Mouse (Mus musculus): ENCODE measurements around the gene Slc35f1. TPM values are rescaled to one million over a fixed set of nuclear protein-coding genes. Genes with fewer than 3 reads are reported as not detected.

Slc35f1 gene
- total and polyA plus RNA-seq, 2 experiments: not detected

DNA sequence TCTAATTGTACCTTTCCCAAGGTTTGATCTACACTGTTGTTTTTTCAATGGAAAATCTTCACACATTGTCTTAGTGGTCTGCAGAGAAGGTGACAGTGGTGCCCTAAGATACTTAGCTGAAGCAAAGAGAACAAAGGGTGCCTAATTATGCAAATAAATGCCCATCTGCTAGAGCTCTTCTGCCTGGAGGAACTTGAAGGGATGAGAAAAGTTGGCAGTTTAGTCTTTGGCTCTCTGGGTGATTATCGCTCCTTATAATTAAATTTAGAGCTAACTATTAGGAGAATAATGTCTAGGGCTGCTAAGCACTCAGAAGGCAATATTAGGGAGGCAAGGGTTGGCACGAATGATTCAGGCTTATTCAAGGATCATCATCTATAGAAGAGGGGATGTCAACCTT is 306.6 kb downstream of the Slc35f1 start:
- no peaks in the 10 kb centered on the region for H3K79me2 ChIP-seq (ENCODE audit: control insufficient read depth, insufficient read depth, low read length)
- no peaks in the 10 kb centered on the region for H3K4me1 ChIP-seq (ENCODE audit: control insufficient read depth, insufficient read depth, low read length)
- H3K27me3 ChIP-seq (ENCODE audit: control insufficient read depth, insufficient read depth, low read length): no peaks in the 10 kb centered on the region
- no peak overlapping the region for H3K27ac ChIP-seq (replicated peaks; ENCODE audit: insufficient read depth, low read depth, low read length)
- TF ChIP-seq CTCF (IDR thresholded peaks at IDR 0.05; ENCODE audit: low read depth, low read length) (no peak), POLR2A (IDR thresholded peaks at IDR 0.05; ENCODE audit: extremely low read depth, insufficient read depth, low read length) (no peak)
- H3K9ac ChIP-seq (ENCODE audit: low read depth, low read length): no peak overlapping the region
- no peak for DNase-seq (ENCODE audit: extremely low read depth, low read depth, low spot score)
- H3K4me3 ChIP-seq (ENCODE audit: insufficient read depth, low read depth, low read length): no peak overlapping the region
- no peaks in the 10 kb centered on the region for H3K36me3 ChIP-seq (ENCODE audit: control insufficient read depth, insufficient read depth, low read length)
- 68% methylated on average over 2 of the region's 2 CpGs for WGBS

DNA sequence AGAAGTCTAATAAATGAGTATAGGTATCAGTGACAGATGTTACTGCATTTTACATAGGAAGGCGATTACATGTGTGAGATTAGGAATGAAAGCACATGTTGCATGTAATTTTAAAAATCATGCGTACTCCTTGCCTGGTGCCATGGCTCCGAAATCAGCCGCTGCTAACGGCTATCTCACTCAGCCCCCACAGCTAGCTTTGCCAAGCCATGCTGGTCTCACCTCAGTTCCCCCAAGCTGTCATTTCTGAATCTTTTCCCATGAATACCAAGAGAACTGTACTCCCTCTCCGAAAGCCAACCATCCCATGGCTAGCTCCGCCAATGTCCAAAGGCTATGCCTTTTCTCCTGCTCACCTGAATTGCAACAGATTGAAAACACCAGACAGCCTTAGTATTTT is 310.8 kb downstream of the Slc35f1 start:
- Histone ChIP-seq H3K9ac (ENCODE audit: low read depth, low read length) (no peak overlapping the region), H3K27ac (replicated peaks; ENCODE audit: insufficient read depth, low read depth, low read length) (no peak overlapping the region), H3K4me3 (ENCODE audit: insufficient read depth, low read depth, low read length) (no peak overlapping the region), H3K79me2 (ENCODE audit: control insufficient read depth, insufficient read depth, low read length) (no peaks in the 10 kb centered on the region), H3K4me1 (ENCODE audit: control insufficient read depth, insufficient read depth, low read length) (no peaks in the 10 kb centered on the region), H3K27me3 (ENCODE audit: control insufficient read depth, insufficient read depth, low read length) (no peaks in the 10 kb centered on the region), H3K36me3 (ENCODE audit: control insufficient read depth, insufficient read depth, low read length) (no peaks in the 10 kb centered on the region)
- WGBS: 91% methylated on average over 7 of the region's 7 CpGs
- no peak for DNase-seq (ENCODE audit: extremely low read depth, low read depth, low spot score)
- TF ChIP-seq CTCF (IDR thresholded peaks at IDR 0.05; ENCODE audit: low read depth, low read length): no peak
- TF ChIP-seq POLR2A (IDR thresholded peaks at IDR 0.05; ENCODE audit: extremely low read depth, insufficient read depth, low read length): no peak

DNA sequence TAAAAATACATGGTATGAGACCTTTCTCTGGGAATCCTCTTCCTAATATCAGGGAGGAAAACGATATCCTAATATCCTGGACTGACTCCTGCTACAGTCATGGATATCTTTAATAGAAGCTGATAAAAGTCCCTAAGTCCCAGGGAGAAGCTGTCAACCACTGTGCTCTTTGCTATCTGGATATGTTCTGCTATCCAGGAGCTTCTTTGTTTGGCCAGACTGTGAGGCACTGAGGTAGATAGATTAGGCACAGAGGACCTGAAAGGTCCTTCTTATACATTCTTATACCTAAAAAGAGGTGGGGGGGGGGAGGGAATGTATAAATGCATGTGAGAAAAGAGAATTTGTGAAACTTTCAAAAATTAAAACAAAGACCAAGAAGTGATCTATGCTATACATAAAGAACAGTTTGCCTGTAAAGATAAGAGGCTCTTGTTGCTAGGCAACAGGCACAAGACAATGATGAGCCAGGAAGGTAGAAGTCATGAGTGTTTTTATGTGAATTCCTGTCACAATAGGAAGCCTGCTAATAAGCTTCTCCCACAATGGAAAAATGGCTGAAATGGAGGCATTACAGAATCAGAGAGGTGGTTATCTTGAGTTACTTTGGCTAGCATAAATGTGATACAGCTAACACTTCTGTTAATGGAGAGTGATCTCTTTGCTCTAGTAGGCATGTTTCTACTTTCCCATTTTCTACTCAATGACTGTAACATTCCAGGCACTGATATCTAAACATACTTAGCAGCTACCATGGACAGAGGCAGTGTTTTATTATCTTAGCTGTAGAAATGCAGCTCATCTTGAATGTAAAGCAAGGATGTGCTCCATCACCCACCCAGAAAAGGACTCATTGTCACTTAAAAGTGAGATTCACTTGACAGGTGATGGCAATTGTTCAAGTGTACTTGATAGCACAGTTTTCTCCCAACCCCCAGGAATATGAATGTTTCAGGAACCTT is 316.2 kb downstream of the Slc35f1 start:
- TF ChIP-seq CTCF (IDR thresholded peaks at IDR 0.05; ENCODE audit: low read depth, low read length): no peak
- TF ChIP-seq POLR2A (IDR thresholded peaks at IDR 0.05; ENCODE audit: extremely low read depth, insufficient read depth, low read length): no peak
- 70% methylated on average over 1 of the region's 1 CpGs for WGBS
- H3K4me3 ChIP-seq (ENCODE audit: insufficient read depth, low read depth, low read length): no peak overlapping the region

DNA sequence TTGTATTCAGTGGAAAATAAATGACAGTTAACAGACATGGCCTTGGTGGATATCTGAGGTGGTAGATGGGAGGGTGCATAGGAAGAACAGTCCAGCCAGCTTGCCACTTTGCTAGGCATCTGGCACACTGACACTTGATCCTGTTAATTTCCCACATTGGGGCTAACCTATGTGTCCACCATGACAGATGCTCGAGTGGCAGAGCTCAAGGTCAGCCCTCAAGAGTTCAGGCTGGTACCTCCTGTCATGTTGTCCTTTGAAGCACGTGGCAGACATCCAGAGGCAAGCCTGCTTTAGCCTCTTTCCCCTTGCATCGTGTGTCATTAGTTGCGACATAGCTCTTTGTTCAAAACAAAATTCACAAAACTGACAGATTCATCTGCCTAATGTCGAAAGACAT is 323.5 kb downstream of the Slc35f1 start:
- Histone ChIP-seq H3K4me3 (ENCODE audit: insufficient read depth, low read depth, low read length) (no peak overlapping the region), H3K27ac (replicated peaks; ENCODE audit: insufficient read depth, low read depth, low read length) (no peak overlapping the region)
- WGBS: 32% methylated on average over 5 of the region's 5 CpGs

More for the DNA sequence above, 316.2 kb downstream of the Slc35f1 start:
- no peak overlapping the region for H3K9ac ChIP-seq (ENCODE audit: low read depth, low read length)
- H3K4me1 ChIP-seq (ENCODE audit: control insufficient read depth, insufficient read depth, low read length): no peaks in the 10 kb centered on the region
- DNase-seq (ENCODE audit: extremely low read depth, low read depth, low spot score): no peak
- no peaks in the 10 kb centered on the region for H3K27me3 ChIP-seq (ENCODE audit: control insufficient read depth, insufficient read depth, low read length)
- H3K36me3 ChIP-seq (ENCODE audit: control insufficient read depth, insufficient read depth, low read length): no peaks in the 10 kb centered on the region
- no peaks in the 10 kb centered on the region for H3K79me2 ChIP-seq (ENCODE audit: control insufficient read depth, insufficient read depth, low read length)
- H3K27ac ChIP-seq (replicated peaks; ENCODE audit: insufficient read depth, low read depth, low read length): no peak overlapping the region

DNA sequence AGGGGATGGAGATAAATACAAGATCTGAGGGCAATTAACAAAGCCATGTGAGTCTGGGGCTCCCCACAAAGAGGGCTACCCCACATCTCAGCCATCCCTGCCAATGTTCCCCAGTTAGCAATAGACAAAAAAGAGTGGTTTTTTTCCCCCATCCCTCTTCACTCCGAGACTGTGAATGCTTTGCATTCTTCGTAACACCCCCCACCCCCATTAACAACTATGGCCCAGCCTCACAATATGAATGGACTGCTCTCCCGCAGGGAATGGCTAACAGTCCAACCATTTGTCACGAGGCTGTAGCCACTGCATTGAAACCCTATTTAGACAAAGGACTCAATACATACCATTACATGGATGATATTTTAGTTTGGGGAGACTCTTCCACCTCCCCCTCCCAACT is 338.1 kb downstream of the Slc35f1 start:
- TF ChIP-seq CTCF (IDR thresholded peaks at IDR 0.05; ENCODE audit: low read depth, low read length): no peak
- no peak for TF ChIP-seq POLR2A (IDR thresholded peaks at IDR 0.05; ENCODE audit: extremely low read depth, insufficient read depth, low read length)
- 68% methylated on average over 4 of the region's 4 CpGs for WGBS
- Histone ChIP-seq H3K27me3 (ENCODE audit: control insufficient read depth, insufficient read depth, low read length) (no peaks in the 10 kb centered on the region), H3K27ac (replicated peaks; ENCODE audit: insufficient read depth, low read depth, low read length) (no peak overlapping the region), H3K4me3 (ENCODE audit: insufficient read depth, low read depth, low read length) (no peak overlapping the region), H3K9ac (ENCODE audit: low read depth, low read length) (no peak overlapping the region), H3K36me3 (ENCODE audit: control insufficient read depth, insufficient read depth, low read length) (no peaks in the 10 kb centered on the region), H3K4me1 (ENCODE audit: control insufficient read depth, insufficient read depth, low read length) (no peaks in the 10 kb centered on the region), H3K79me2 (ENCODE audit: control insufficient read depth, insufficient read depth, low read length) (no peaks in the 10 kb centered on the region)
- DNase-seq (ENCODE audit: extremely low read depth, low read depth, low spot score): no peak

More for the DNA sequence above, 323.5 kb downstream of the Slc35f1 start:
- DNase-seq (ENCODE audit: extremely low read depth, low read depth, low spot score): peak; percentile 12
- TF ChIP-seq POLR2A (IDR thresholded peaks at IDR 0.05; ENCODE audit: extremely low read depth, insufficient read depth, low read length): no peak
- TF ChIP-seq CTCF (IDR thresholded peaks at IDR 0.05; ENCODE audit: low read depth, low read length): no peak
- Histone ChIP-seq H3K9ac (ENCODE audit: low read depth, low read length) (no peak overlapping the region), H3K79me2 (ENCODE audit: control insufficient read depth, insufficient read depth, low read length) (no peaks in the 10 kb centered on the region), H3K27me3 (ENCODE audit: control insufficient read depth, insufficient read depth, low read length) (no peaks in the 10 kb centered on the region), H3K4me1 (ENCODE audit: control insufficient read depth, insufficient read depth, low read length) (no peaks in the 10 kb centered on the region), H3K36me3 (ENCODE audit: control insufficient read depth, insufficient read depth, low read length) (no peaks in the 10 kb centered on the region)

DNA sequence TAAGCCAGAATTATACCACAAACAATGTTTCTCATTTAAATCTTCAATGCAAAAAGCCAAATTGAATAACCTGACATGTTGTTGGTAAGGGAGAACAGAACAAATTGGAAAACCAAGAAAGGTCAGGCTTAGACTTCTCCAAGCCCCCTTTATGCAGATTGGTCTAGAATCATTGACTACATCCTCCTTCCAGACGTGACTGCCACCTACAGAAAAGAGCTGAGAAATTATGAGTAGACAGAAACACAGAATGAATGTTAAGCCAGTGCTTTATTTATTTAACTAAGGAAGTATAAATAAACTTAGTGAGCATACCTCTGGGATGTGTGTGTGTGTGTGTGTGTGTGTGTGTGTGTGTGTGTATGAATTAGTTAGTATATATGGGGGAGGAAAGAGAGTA is 344.9 kb downstream of the Slc35f1 start:
- no peak for TF ChIP-seq POLR2A (IDR thresholded peaks at IDR 0.05; ENCODE audit: extremely low read depth, insufficient read depth, low read length)
- TF ChIP-seq CTCF (IDR thresholded peaks at IDR 0.05; ENCODE audit: low read depth, low read length): no peak
- H3K36me3 ChIP-seq (ENCODE audit: control insufficient read depth, insufficient read depth, low read length): no peaks in the 10 kb centered on the region
- H3K27ac ChIP-seq (replicated peaks; ENCODE audit: insufficient read depth, low read depth, low read length): no peak overlapping the region
- no peaks in the 10 kb centered on the region for H3K79me2 ChIP-seq (ENCODE audit: control insufficient read depth, insufficient read depth, low read length)
- H3K4me1 ChIP-seq (ENCODE audit: control insufficient read depth, insufficient read depth, low read length): no peaks in the 10 kb centered on the region
- no peak overlapping the region for H3K9ac ChIP-seq (ENCODE audit: low read depth, low read length)
- H3K27me3 ChIP-seq (ENCODE audit: control insufficient read depth, insufficient read depth, low read length): no peaks in the 10 kb centered on the region
- WGBS: 32% methylated on average over 1 of the region's 1 CpGs
- DNase-seq (ENCODE audit: extremely low read depth, low read depth, low spot score): no peak
- H3K4me3 ChIP-seq (ENCODE audit: insufficient read depth, low read depth, low read length): no peak overlapping the region

Measured in liver, adult 2 months (tissue).